Mouse (Mus musculus): ENCODE results near the gene Mst1. TPM values are rescaled to one million over a fixed set of nuclear protein-coding genes. Genes with fewer than 3 reads are reported as not detected.

The Mst1 gene
- polyA plus RNA-seq, 1 experiment from 2014 or later = 0.14 TPM

GRCm38 (mm10) chr9:108051184-108051930 lies 28.9 kb upstream of the Mst1 start:
- ATAC-seq = no peak
- ChIA-PET POLR2A (interaction anchor here (1.2 kb wide), 1 partner anchor 9 kb away, joined by 3 read pairs; no protein-coding TSS in a partner anchor), CTCF (interaction anchor here (2.8 to 3.3 kb wide), 2 partner anchors 89 to 147 kb away, joined by 10 to 14 read pairs; no protein-coding TSS in a partner anchor)
- in situ Hi-C loops (cut with MboI; ENCODE audit: low pct_unique_long_range_greater_than_20kb) = no loop called here
- no peak for DNase-seq (ENCODE audit: low read depth, low spot score)
- H3K27me3 ChIP-seq = no peaks in the 10 kb centered on the region
- TF ChIP-seq CTCF (IDR thresholded peaks at IDR 0.05) = no peak

- ChIA-PET CTCF (interaction anchor here (1.1 to 3.3 kb wide), 3 partner anchors 8 to 147 kb away, joined by 4 to 14 read pairs (median 10); no protein-coding TSS in a partner anchor), POLR2A (interaction anchor here (1.2 kb wide), 1 partner anchor 9 kb away, joined by 3 read pairs; no protein-coding TSS in a partner anchor)
- ATAC-seq (no peak), DNase-seq (ENCODE audit: low read depth, low spot score) (no peak)
- no peak for TF ChIP-seq CTCF (IDR thresholded peaks at IDR 0.05)
- no peaks in the 10 kb centered on the region for H3K27me3 ChIP-seq
- in situ Hi-C loops (cut with MboI; ENCODE audit: low pct_unique_long_range_greater_than_20kb) = no loop called here
These were observed 28.4 kb upstream of the Mst1 start for GRCm38 (mm10) chr9:108051931-108052220.

GRCm38 (mm10) chr9:108052411-108052810 lies 27.8 kb upstream of the Mst1 start:
- CTCF ChIA-PET = interaction anchor here (1.1 to 3.3 kb wide), 9 partner anchors 9 to 152 kb away, joined by 3 to 14 read pairs (median 4); partner anchors contain the start of gene Cdhr4
- ATAC-seq = no peak
- TF ChIP-seq CTCF (IDR thresholded peaks at IDR 0.05) = no peak
- no peaks in the 10 kb centered on the region for H3K27me3 ChIP-seq
- POLR2A ChIA-PET = interaction anchor here (0.6 to 1.2 kb wide), 2 partner anchors 8 to 26 kb away, joined by 3 to 4 read pairs; no protein-coding TSS in a partner anchor
- no peak for DNase-seq (ENCODE audit: low read depth, low spot score)
- in situ Hi-C loops (cut with MboI; ENCODE audit: low pct_unique_long_range_greater_than_20kb) = no loop called here

DNA sequence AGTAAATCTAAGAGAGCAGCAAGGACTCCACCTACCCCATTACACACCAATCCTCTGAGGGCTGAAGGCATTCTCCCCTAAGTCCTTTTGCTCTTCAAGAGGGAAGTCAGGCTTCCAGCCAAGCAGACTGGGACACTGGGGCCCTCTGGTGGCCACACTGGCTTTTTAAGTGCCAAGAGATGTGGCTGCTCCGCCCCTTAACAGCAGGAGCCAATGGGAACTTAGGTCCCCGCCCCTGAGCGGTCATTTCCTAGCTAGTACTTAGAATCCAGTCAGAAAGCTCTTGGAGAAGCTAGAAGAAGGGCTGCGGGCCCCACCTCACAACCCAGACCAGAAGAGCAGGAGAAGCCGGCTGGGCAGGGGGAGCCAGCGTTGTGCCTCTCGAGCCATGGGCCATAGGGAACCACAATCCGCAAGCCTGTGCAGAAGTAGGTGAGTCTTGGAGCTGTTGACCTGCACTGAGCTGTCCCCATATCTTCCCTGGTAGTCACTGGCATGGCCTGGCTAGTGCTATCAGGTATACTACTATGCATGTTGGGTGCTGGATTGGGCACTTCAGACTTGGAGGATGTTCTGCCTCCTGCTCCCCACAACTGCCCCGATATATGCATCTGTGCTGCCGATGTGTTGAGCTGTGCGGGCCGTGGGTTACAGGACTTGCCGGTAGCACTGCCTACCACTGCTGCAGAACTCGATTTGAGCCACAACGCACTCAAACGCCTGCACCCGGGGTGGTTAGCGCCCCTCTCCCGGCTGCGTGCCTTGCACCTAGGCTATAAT lies 27.2 kb upstream of the Mst1 start, which contains the start of gene Amigo3:
Gene Amigo3 (plus strand): TSS at position 275 of the 780 bp plus-strand sequence.
- POLR2A ChIA-PET = interaction anchor here (0.6 to 1.2 kb wide), 2 partner anchors 7 to 27 kb away, joined by 3 to 4 read pairs; no protein-coding TSS in a partner anchor
- CTCF ChIA-PET = interaction anchor here (0.7 to 3.3 kb wide), 15 partner anchors 10 to 153 kb away, joined by 3 to 14 read pairs (median 3); partner anchors contain the start of gene Cdhr4
- no peaks in the 10 kb centered on the region for H3K27me3 ChIP-seq
- DNase-seq (ENCODE audit: low read depth, low spot score) (peak; percentile 77), ATAC-seq (peak; percentile 20)
- TF ChIP-seq CTCF (IDR thresholded peaks at IDR 0.05) = no peak
- in situ Hi-C loops (cut with MboI; ENCODE audit: low pct_unique_long_range_greater_than_20kb) = no loop called here

GRCm38 (mm10) chr9:108053665-108054225 lies 26.5 kb upstream of the Mst1 start:
- H3K27me3 ChIP-seq = no peaks in the 10 kb centered on the region
- ATAC-seq (no peak), DNase-seq (ENCODE audit: low read depth, low spot score) (no peak)
- TF ChIP-seq CTCF (IDR thresholded peaks at IDR 0.05) = no peak
- ChIA-PET CTCF (interaction anchor here (0.8 to 3.3 kb wide), 6 partner anchors 14 to 149 kb away, joined by 3 to 14 read pairs (median 3); no protein-coding TSS in a partner anchor), POLR2A (no interaction called here)
- in situ Hi-C loops (cut with MboI; ENCODE audit: low pct_unique_long_range_greater_than_20kb) = no loop called here

- no peak for DNase-seq (ENCODE audit: low read depth, low spot score)
- in situ Hi-C loops (cut with MboI; ENCODE audit: low pct_unique_long_range_greater_than_20kb) = loop anchor here (5.0 kb wide), 2 partner anchors 87 to 162 kb away; no protein-coding TSS in a partner anchor
- ChIA-PET POLR2A (no interaction called here), CTCF (interaction anchor here (0.9 to 3.3 kb wide), 3 partner anchors 10 to 150 kb away, joined by 3 to 14 read pairs (median 7); no protein-coding TSS in a partner anchor)
- TF ChIP-seq CTCF (IDR thresholded peaks at IDR 0.05) = no peak
- no peak for ATAC-seq
- H3K27me3 ChIP-seq = no peaks in the 10 kb centered on the region
These were observed 25.8 kb upstream of the Mst1 start for GRCm38 (mm10) chr9:108054331-108055040.

DNA sequence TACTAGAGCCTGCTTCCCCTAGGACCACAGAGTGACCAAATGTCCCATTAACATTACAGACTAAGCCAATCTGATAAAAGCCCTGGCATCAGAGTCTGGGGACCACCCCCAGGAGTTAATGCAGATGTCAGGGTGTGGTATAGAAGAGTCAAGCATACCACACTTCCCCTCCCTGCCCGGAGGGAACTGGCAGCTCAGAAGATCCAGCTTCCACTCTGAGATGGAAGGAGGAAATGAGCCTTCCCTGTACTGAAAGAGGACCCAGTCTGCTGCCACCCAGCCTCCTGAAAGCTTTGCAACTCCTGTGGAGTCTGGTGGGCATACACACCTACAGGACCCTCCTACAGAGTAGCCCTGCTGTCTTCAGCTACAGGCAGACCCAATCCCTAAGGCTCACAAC lies 25.2 kb upstream of the Mst1 start:
- no peaks in the 10 kb centered on the region for H3K27me3 ChIP-seq
- in situ Hi-C loops (cut with MboI; ENCODE audit: low pct_unique_long_range_greater_than_20kb) = loop anchor here (5.0 kb wide), 2 partner anchors 88 to 163 kb away; no protein-coding TSS in a partner anchor
- no peak for ATAC-seq
- CTCF ChIA-PET = interaction anchor here (0.9 to 2.4 kb wide), 3 partner anchors 10 to 14 kb away, joined by 3 to 7 read pairs (median 3); no protein-coding TSS in a partner anchor
- POLR2A ChIA-PET = no interaction called here
- TF ChIP-seq CTCF (IDR thresholded peaks at IDR 0.05) = no peak
- no peak for DNase-seq (ENCODE audit: low read depth, low spot score)

- ChIA-PET POLR2A (no interaction called here), CTCF (interaction anchor here (0.9 to 1.1 kb wide), 2 partner anchors 9 to 14 kb away, joined by 3 read pairs; no protein-coding TSS in a partner anchor)
- DNase-seq (ENCODE audit: low read depth, low spot score) = no peak
- no peak for TF ChIP-seq CTCF (IDR thresholded peaks at IDR 0.05)
- ATAC-seq = no peak
- in situ Hi-C loops (cut with MboI; ENCODE audit: low pct_unique_long_range_greater_than_20kb) = loop anchor here (5.0 kb wide), 2 partner anchors 88 to 163 kb away; no protein-coding TSS in a partner anchor
- H3K27me3 ChIP-seq = no peaks in the 10 kb centered on the region
These were observed 24.5 kb upstream of the Mst1 start for GRCm38 (mm10) chr9:108055661-108056237.

All from Patski (cell line).